ENCODE assay signal across 8 mouse cellular contexts in the genomic region with DNA sequence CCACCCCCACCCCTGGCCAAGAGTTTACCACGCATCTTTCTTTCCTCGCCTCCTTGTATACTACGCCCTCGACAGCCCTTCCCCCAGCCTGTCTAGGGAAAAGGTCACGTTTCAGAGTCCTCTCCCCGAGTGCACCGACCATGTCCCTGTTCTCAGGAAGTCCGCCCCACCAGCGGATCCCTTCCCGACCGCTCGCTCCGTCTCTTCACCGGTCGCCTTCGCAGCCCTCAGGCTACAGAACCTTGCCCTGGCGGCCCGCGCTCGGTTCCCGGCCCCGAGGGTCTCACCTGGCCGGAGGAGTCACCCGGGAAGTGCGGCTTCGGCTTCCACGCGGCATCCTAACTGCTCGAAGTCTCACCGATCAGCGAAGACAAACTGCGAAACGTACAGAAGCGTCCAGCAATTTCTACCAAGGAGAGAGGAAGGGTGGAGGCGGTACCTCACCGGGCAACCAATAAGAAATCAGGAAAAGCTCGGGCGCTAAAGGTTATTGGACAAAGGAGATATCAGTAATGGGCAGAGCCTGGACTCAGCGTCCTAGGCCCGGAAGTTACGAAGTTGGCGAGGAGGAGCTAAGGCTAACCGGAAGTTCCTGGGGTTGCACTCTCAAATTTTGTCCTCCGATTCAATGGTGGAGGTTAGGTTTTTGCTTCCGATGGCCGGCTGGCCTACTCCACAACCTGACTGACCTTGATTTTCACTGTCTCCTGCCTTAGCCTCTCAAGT. TPM values are rescaled to one million over a fixed set of nuclear protein-coding genes. Genes with fewer than 3 reads are reported as not detected.
DNase-seq lines count a peak whose midpoint lies in the region; ATAC-seq and TF ChIP-seq lines count a peak whose summit lies in the region.

A gene (minus strand): TSS at position 560 of the 726 bp plus-strand sequence.

- peak within 1 kb of the TSS; percentile 95 for H3K27ac ChIP-seq in forebrain, embryonic 10.5 days
- H3K27ac ChIP-seq in heart, embryonic 15.5 days, result peak within 1 kb of the TSS; percentile 96
- H3K27ac ChIP-seq in liver, embryonic 14.5 days, result peak within 1 kb of the TSS; percentile 93
- H3K27ac ChIP-seq in neural tube, embryonic 11.5 days (ENCODE audit: low read depth, low read length), result peak within 1 kb of the TSS; percentile 89
- peak within 1 kb of the TSS; percentile 97 for H3K27ac ChIP-seq in stomach, postnatal 0 days (replicated peaks)

- peaks cover 33% of the 10 kb centered on the region for H3K36me3 ChIP-seq in forebrain, embryonic 10.5 days (replicated peaks)
- peaks cover 19% of the 10 kb centered on the region for H3K36me3 ChIP-seq in heart, embryonic 15.5 days
- peaks cover 19% of the 10 kb centered on the region for H3K36me3 ChIP-seq in liver, embryonic 14.5 days (replicated peaks; ENCODE audit: control insufficient read depth, insufficient read depth, low read depth)
- peaks cover 5% of the 10 kb centered on the region; the same call in 1 of the 2 replicates for H3K36me3 ChIP-seq in neural tube, embryonic 11.5 days (ENCODE audit: control insufficient read depth, insufficient read depth, low read length)
- H3K36me3 ChIP-seq in stomach, postnatal 0 days (ENCODE audit: control insufficient read depth, insufficient read depth, low read length), result no peaks in the 10 kb centered on the region

- TF ChIP-seq CTCF in liver, embryonic 14.5 days (IDR thresholded peaks at IDR 0.05; ENCODE audit: low read depth), result no peak
- no peak for TF ChIP-seq CTCF in stomach, postnatal 0 days (IDR thresholded peaks at IDR 0.05; ENCODE audit: low read depth)

- H3K9me3 ChIP-seq in forebrain, embryonic 10.5 days, result no peaks in the 10 kb centered on the region
- no peaks in the 10 kb centered on the region for H3K9me3 ChIP-seq in heart, embryonic 15.5 days (replicated peaks)
- H3K9me3 ChIP-seq in liver, embryonic 14.5 days (ENCODE audit: control insufficient read depth, low read length), result no peaks in the 10 kb centered on the region
- no peaks in the 10 kb centered on the region for H3K9me3 ChIP-seq in neural tube, embryonic 11.5 days (ENCODE audit: control insufficient read depth, low read length)
- no peaks in the 10 kb centered on the region for H3K9me3 ChIP-seq in stomach, postnatal 0 days (ENCODE audit: control insufficient read depth, low read length)

- peak within 1 kb of the TSS; percentile 92 for H3K4me3 ChIP-seq in forebrain, embryonic 10.5 days
- peak within 1 kb of the TSS; percentile 78 for H3K4me3 ChIP-seq in heart, embryonic 15.5 days
- peak within 1 kb of the TSS; percentile 92 to 97 for H3K4me3 ChIP-seq in liver, embryonic 14.5 days (ENCODE audit: insufficient read depth in 1 of 2, low read depth in 2 of 2, low read length in 2 of 2)
- H3K4me3 ChIP-seq in neural tube, embryonic 11.5 days (ENCODE audit: low read depth, low read length), result peak within 1 kb of the TSS; percentile 72
- peak within 1 kb of the TSS; percentile 70 for H3K4me3 ChIP-seq in stomach, postnatal 0 days (ENCODE audit: low read depth, low read length)

- peak; percentile 49 for TF ChIP-seq EP300 in liver, embryonic 14.5 days (IDR thresholded peaks at IDR 0.05; ENCODE audit: low read depth)
- peak; percentile 87 for TF ChIP-seq EP300 in stomach, postnatal 0 days (optimal IDR thresholded peaks at IDR 0.05)

- peaks cover 18% of the 10 kb centered on the region for H3K4me1 ChIP-seq in forebrain, embryonic 10.5 days
- H3K4me1 ChIP-seq in heart, embryonic 15.5 days (replicated peaks), result peaks cover 19% of the 10 kb centered on the region
- peaks cover 9 to 10% of the 10 kb centered on the region in 2 experiments; a peak in 3 of 4 replicates for H3K4me1 ChIP-seq in liver, embryonic 14.5 days (replicated peaks; ENCODE audit: control insufficient read depth in 2 of 2, insufficient read depth in 2 of 2, low read length in 1 of 2)
- no peaks in the 10 kb centered on the region for H3K4me1 ChIP-seq in neural tube, embryonic 11.5 days (ENCODE audit: control insufficient read depth, insufficient read depth, low read length)
- H3K4me1 ChIP-seq in stomach, postnatal 0 days (replicated peaks; ENCODE audit: control insufficient read depth, insufficient read depth), result no peaks in the 10 kb centered on the region

- peak; percentile 75 to 76 for DNase-seq in CD8-positive naive resting alpha-beta T cell, adult 2 months (ENCODE audit: low read depth in 2 of 2, low spot score in 2 of 2)
- peak; percentile 94 for DNase-seq in c-Kit-positive CD71-negative TER-119-negative erythroid progenitor cells, embryonic 14.5 days (ENCODE audit: low read depth)
- peak; percentile 94 for DNase-seq in forebrain, embryonic 10.5 days (ENCODE audit: extremely low spot score, low spot score)
- peak; percentile 94 to 97 for DNase-seq in kidney, postnatal 25 days
- DNase-seq in liver, embryonic 14.5 days (ENCODE audit: low read depth in 3 of 3, low spot score in 3 of 3), result peak; percentile 97 to 98 (median 97)
- DNase-seq in neural tube, embryonic 11.5 days (ENCODE audit: low spot score), result peak; percentile 91
- peak; percentile 92 for DNase-seq in stomach, postnatal 0 days (ENCODE audit: low spot score)

- WGBS in forebrain, embryonic 10.5 days, result under 1% methylated on average over 46 of the region's 46 CpGs
- WGBS in heart, embryonic 15.5 days, result under 1% methylated on average over 46 of the region's 46 CpGs
- under 1% methylated on average over 46 of the region's 46 CpGs for WGBS in liver, embryonic 14.5 days (ENCODE audit: insufficient replicate concordance)
- under 1% methylated on average over 46 of the region's 46 CpGs for WGBS in neural tube, embryonic 11.5 days
- WGBS in stomach, postnatal 0 days, result under 1% methylated on average over 46 of the region's 46 CpGs

- H3K4me2 ChIP-seq in heart, embryonic 15.5 days, result peak within 1 kb of the TSS; percentile 69
- H3K4me2 ChIP-seq in liver, embryonic 14.5 days (ENCODE audit: low read depth), result peak within 1 kb of the TSS; percentile 65
- H3K4me2 ChIP-seq in neural tube, embryonic 11.5 days (ENCODE audit: low read depth), result peak within 1 kb of the TSS; percentile 84
- peak within 1 kb of the TSS; percentile 60 for H3K4me2 ChIP-seq in stomach, postnatal 0 days (replicated peaks; ENCODE audit: low read depth)

- H3K27me3 ChIP-seq in forebrain, embryonic 10.5 days (ENCODE audit: poor library complexity, severe bottlenecking), result no peaks in the 10 kb centered on the region
- H3K27me3 ChIP-seq in heart, embryonic 15.5 days, result no peaks in the 10 kb centered on the region
- H3K27me3 ChIP-seq in liver, embryonic 14.5 days (ENCODE audit: control insufficient read depth, insufficient read depth, low read length), result no peaks in the 10 kb centered on the region
- H3K27me3 ChIP-seq in neural tube, embryonic 11.5 days (ENCODE audit: control insufficient read depth, insufficient read depth, low read length), result no peaks in the 10 kb centered on the region
- no peaks in the 10 kb centered on the region for H3K27me3 ChIP-seq in stomach, postnatal 0 days (ENCODE audit: control insufficient read depth, insufficient read depth, low read length)

- ATAC-seq in heart, embryonic 15.5 days (replicated peaks; ENCODE audit: insufficient number of reproducible peaks, insufficient read depth, low FRiP score, low read depth), result peak; percentile 100
- peak; percentile 99 for ATAC-seq in liver, embryonic 14.5 days (ENCODE audit: insufficient read depth)
- ATAC-seq in neural tube, embryonic 11.5 days (ENCODE audit: insufficient read depth, low FRiP score, low TSS enrichment), result peak; percentile 99
- peak; percentile 99 for ATAC-seq in stomach, postnatal 0 days (ENCODE audit: low FRiP score, low TSS enrichment)

- peak within 1 kb of the TSS; percentile 85 for H3K9ac ChIP-seq in heart, embryonic 15.5 days
- peak within 1 kb of the TSS; percentile 84 for H3K9ac ChIP-seq in liver, embryonic 14.5 days (replicated peaks)
- peak within 1 kb of the TSS; percentile 88 for H3K9ac ChIP-seq in neural tube, embryonic 11.5 days (ENCODE audit: low read length)
- H3K9ac ChIP-seq in stomach, postnatal 0 days (ENCODE audit: low read length), result peak within 1 kb of the TSS; percentile 86

RNA-seq across cellular contexts. Expression of the gene that starts here (rescaled TPM):
- 1,073 and 1,078 TPM in 2 replicates for polyA plus RNA-seq in forebrain, embryonic 10.5 days (2016; fragmentation: Nextera tagmentation; extraction: Ambion mirVana)
- polyA plus RNA-seq in heart, embryonic 15.5 days (2015; fragmentation: Nextera tagmentation; extraction: Ambion mirVana), result 889 and 921 TPM in 2 replicates
- polyA plus RNA-seq in liver, embryonic 14.5 days (2012; rRNA removed), result 452 and 500 TPM in 2 replicates
- polyA plus RNA-seq in liver, embryonic 14.5 days (2014; fragmentation: Nextera tagmentation; extraction: Ambion mirVana), result 630 and 646 TPM in 2 replicates
- polyA plus RNA-seq in neural tube, embryonic 11.5 days (2014; fragmentation: Nextera tagmentation; extraction: Ambion mirVana), result 988 and 1,013 TPM in 2 replicates
- polyA plus RNA-seq in stomach, postnatal 0 days (2015; fragmentation: Nextera tagmentation; extraction: Ambion mirVana), result 906 and 964 TPM in 2 replicates

Comparison
In these comparisons a context has a peak if more than half of its experiments do, and no peak if none do; other contexts are left out.
1. Peak in every context shown above with its lines: DNase-seq, ATAC-seq, H3K4me3 ChIP-seq and H3K27ac ChIP-seq.